Comparison of ENCODE assay signal across 11 mouse cellular contexts in genomic region chr10:44755355-44755957, GRCm38 (mm10).
DNase-seq lines count a peak whose midpoint lies in the region; ATAC-seq and TF ChIP-seq lines count a peak whose summit lies in the region.
"Had no signal": no experiment of that assay in that cellular context is flagged by ENCODE, and none has a peak within 500 bp of the region (broad histone marks: within the 10 kb centered on the region; RNA-seq: fewer than 3 reads in every experiment).

No protein-coding gene starts in this region.

- H3K9me3 ChIP-seq in heart, postnatal 0 days (replicated peaks; ENCODE audit: control insufficient read depth, low read length), result no peaks in the 10 kb centered on the region
- no peaks in the 10 kb centered on the region for H3K9me3 ChIP-seq in heart, embryonic 10.5 days
- no peaks in the 10 kb centered on the region for H3K9me3 ChIP-seq in hindbrain, embryonic 14.5 days (ENCODE audit: control insufficient read depth, low read length)
- H3K9me3 ChIP-seq: embryonic facial prominence, embryonic 15.5 days; G1E; limb, embryonic 13.5 days had no signal

- peak; percentile 64; the same call in 1 of the 2 replicates for ATAC-seq in heart, postnatal 0 days (ENCODE audit: insufficient read depth, low read depth)
- ATAC-seq in hindbrain, embryonic 14.5 days (ENCODE audit: low FRiP score), result peak; percentile 43; the same call in 1 of the 2 replicates

- no peak overlapping the region for H3K4me3 ChIP-seq in heart, postnatal 0 days (ENCODE audit: low read depth, low read length)
- H3K4me3 ChIP-seq in heart, embryonic 10.5 days, result no peak overlapping the region
- no peak overlapping the region for H3K4me3 ChIP-seq in hindbrain, embryonic 14.5 days (replicated peaks; ENCODE audit: low read length)
- H3K4me3 ChIP-seq: embryonic facial prominence, embryonic 15.5 days; limb, embryonic 13.5 days had no signal

- WGBS in heart, postnatal 0 days, result 15% methylated on average over 6 of the region's 6 CpGs
- 55% methylated on average over 6 of the region's 6 CpGs for WGBS in heart, embryonic 10.5 days
- 41% methylated on average over 6 of the region's 6 CpGs for WGBS in hindbrain, embryonic 14.5 days

- TF ChIP-seq CTCF in heart, postnatal 0 days (IDR thresholded peaks at IDR 0.05; ENCODE audit: low read depth), result no peak

- TF ChIP-seq EP300 in heart, postnatal 0 days (IDR thresholded peaks at IDR 0.05; ENCODE audit: low read depth), result no peak

- no peaks in the 10 kb centered on the region; the same call in 1 of the 2 replicates for H3K27me3 ChIP-seq in heart, postnatal 0 days (ENCODE audit: control insufficient read depth, insufficient read depth, low read length)
- H3K27me3 ChIP-seq in heart, embryonic 10.5 days (ENCODE audit: insufficient read depth, poor library complexity, severe bottlenecking), result peaks cover 38% of the 10 kb centered on the region; the same call in 1 of the 2 replicates
- no peaks in the 10 kb centered on the region for H3K27me3 ChIP-seq in hindbrain, embryonic 14.5 days (ENCODE audit: control insufficient read depth, insufficient read depth, low read length)
- H3K27me3 ChIP-seq: embryonic facial prominence, embryonic 15.5 days had no signal

- no peaks in the 10 kb centered on the region for H3K36me3 ChIP-seq in heart, postnatal 0 days (replicated peaks; ENCODE audit: control insufficient read depth, insufficient read depth, low read length)
- H3K36me3 ChIP-seq in heart, embryonic 10.5 days, result no peaks in the 10 kb centered on the region
- no peaks in the 10 kb centered on the region for H3K36me3 ChIP-seq in hindbrain, embryonic 14.5 days (replicated peaks; ENCODE audit: control insufficient read depth, insufficient read depth)
- H3K36me3 ChIP-seq: embryonic facial prominence, embryonic 15.5 days; G1E; limb, embryonic 13.5 days had no signal

- peak; percentile 57 for DNase-seq in heart, postnatal 0 days (ENCODE audit: low spot score)
- no peak for DNase-seq in heart, embryonic 10.5 days (ENCODE audit: low spot score)
- DNase-seq in right cerebral cortex, adult 18-20 months, result peak; percentile 68
- DNase-seq in right cerebral cortex, postnatal 4 days, result no peak
- DNase-seq in hindbrain, embryonic 14.5 days (ENCODE audit: low spot score), result no peak
- peak; percentile 24 for DNase-seq in retina, embryonic 14.5 days (ENCODE audit: low spot score)
- no peak for DNase-seq in T-cell, adult 2 months (ENCODE audit: low spot score)
- no peak for DNase-seq in spleen, adult 12 weeks (ENCODE audit: low spot score)

- H3K9ac ChIP-seq in heart, postnatal 0 days (replicated peaks; ENCODE audit: low read depth, low read length), result no peak overlapping the region
- no peak overlapping the region for H3K9ac ChIP-seq in hindbrain, embryonic 14.5 days
- H3K9ac ChIP-seq: embryonic facial prominence, embryonic 15.5 days; limb, embryonic 13.5 days had no signal

- H3K4me1 ChIP-seq in heart, postnatal 0 days (ENCODE audit: control insufficient read depth, insufficient read depth), result peaks cover 11% of the 10 kb centered on the region
- H3K4me1 ChIP-seq in heart, embryonic 10.5 days, result no peaks in the 10 kb centered on the region
- H3K4me1 ChIP-seq in hindbrain, embryonic 14.5 days (replicated peaks; ENCODE audit: control insufficient read depth, insufficient read depth, low read length), result no peaks in the 10 kb centered on the region; the same call in 1 of the 2 replicates
- H3K4me1 ChIP-seq: embryonic facial prominence, embryonic 15.5 days had no signal

- H3K27ac ChIP-seq in heart, postnatal 0 days (ENCODE audit: low read depth), result no peak overlapping the region
- no peak overlapping the region for H3K27ac ChIP-seq in heart, embryonic 10.5 days
- H3K27ac ChIP-seq in hindbrain, embryonic 14.5 days, result no peak overlapping the region
- H3K27ac ChIP-seq: embryonic facial prominence, embryonic 15.5 days; limb, embryonic 13.5 days had no signal

- no peak overlapping the region for H3K4me2 ChIP-seq in heart, postnatal 0 days (ENCODE audit: low read depth, low read length)
- no peak overlapping the region for H3K4me2 ChIP-seq in hindbrain, embryonic 14.5 days (replicated peaks)
- H3K4me2 ChIP-seq: embryonic facial prominence, embryonic 15.5 days; limb, embryonic 13.5 days had no signal

Comparison
In these comparisons a context has a peak if more than half of its experiments do, and no peak if none do; other contexts are left out.
1. DNase-seq: peak in heart, postnatal 0 days (single experiment), right cerebral cortex, adult 18-20 months (single experiment) and retina, embryonic 14.5 days (single experiment); none in heart, embryonic 10.5 days (single experiment), right cerebral cortex, postnatal 4 days (single experiment), hindbrain, embryonic 14.5 days (single experiment), T-cell, adult 2 months (single experiment) and spleen, adult 12 weeks (single experiment).